Mouse (Mus musculus): ENCODE measurements around the gene Dock10. TPM values are rescaled to one million over a fixed set of nuclear protein-coding genes. Genes with fewer than 3 reads are reported as not detected.

Gene Dock10
- polyA plus RNA-seq, 1 experiment from 2014 or later = 7.1 TPM

- Histone ChIP-seq H3K4me3 (replicated peaks) (no peak overlapping the region), H3K27ac (replicated peaks) (no peak overlapping the region), H3K36me3 (no peaks in the 10 kb centered on the region), H3K4me2 (replicated peaks) (no peak overlapping the region), H3K9me3 (replicated peaks) (no peaks in the 10 kb centered on the region), H3K4me1 (no peaks in the 10 kb centered on the region), H3K9ac (no peak overlapping the region), H3K27me3 (no peaks in the 10 kb centered on the region)
- no peak for ATAC-seq (ENCODE audit: insufficient number of reproducible peaks, low FRiP score, low TSS enrichment, low read depth)
These were observed 298.9 kb downstream of the Dock10 start for GRCm38 (mm10) chr1:80459477-80459876.

GRCm38 (mm10) chr1:80453971-80454370 lies 304.4 kb downstream of the Dock10 start:
- Histone ChIP-seq H3K9me3 (replicated peaks) (no peaks in the 10 kb centered on the region), H3K4me1 (no peaks in the 10 kb centered on the region), H3K36me3 (no peaks in the 10 kb centered on the region), H3K9ac (no peak overlapping the region), H3K4me3 (replicated peaks) (no peak overlapping the region), H3K27ac (replicated peaks) (no peak overlapping the region), H3K4me2 (replicated peaks) (no peak overlapping the region), H3K27me3 (no peaks in the 10 kb centered on the region)
- 76% methylated on average over 2 of the region's 2 CpGs for WGBS
- ATAC-seq (ENCODE audit: insufficient number of reproducible peaks, low FRiP score, low TSS enrichment, low read depth) = no peak

DNA sequence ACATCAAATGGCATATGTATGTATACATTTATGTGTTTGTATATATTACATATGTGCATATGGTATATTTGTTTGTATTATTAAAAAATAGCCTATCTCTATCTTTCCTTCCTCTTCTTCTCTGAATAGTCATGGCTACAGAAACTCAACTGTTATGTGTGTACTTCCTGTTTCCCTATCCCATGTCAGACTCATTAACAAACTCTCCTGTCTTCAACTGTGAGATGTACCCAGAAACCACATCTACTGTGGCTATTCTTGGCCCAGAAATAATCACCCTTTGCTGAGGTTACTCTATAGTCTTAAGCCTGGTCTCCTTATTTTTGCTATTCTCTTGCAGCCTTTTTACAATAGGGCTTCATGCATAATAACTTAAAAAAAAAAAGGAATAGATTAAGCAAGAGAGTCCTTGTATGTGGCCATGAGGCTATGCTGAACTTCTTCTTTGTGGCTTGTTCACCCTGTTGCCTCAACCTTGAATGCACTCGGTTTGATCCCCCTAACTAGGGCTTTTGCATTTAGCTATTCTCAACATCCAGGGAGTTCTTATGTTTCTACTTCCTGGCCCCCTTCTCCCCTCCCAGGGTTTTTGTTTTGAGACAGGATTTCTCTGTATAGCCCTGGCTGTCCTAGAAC lies 306.3 kb downstream of the Dock10 start:
- no peak for ATAC-seq (ENCODE audit: insufficient number of reproducible peaks, low FRiP score, low TSS enrichment, low read depth)
- WGBS = 82% methylated on average over 1 of the region's 1 CpGs

More for the DNA sequence above, 306.3 kb downstream of the Dock10 start:
- H3K4me3 ChIP-seq (replicated peaks) = no peak overlapping the region
- H3K4me2 ChIP-seq (replicated peaks) = no peak overlapping the region
- no peaks in the 10 kb centered on the region for H3K4me1 ChIP-seq
- no peaks in the 10 kb centered on the region for H3K9me3 ChIP-seq (replicated peaks)
- no peaks in the 10 kb centered on the region for H3K36me3 ChIP-seq
- H3K27ac ChIP-seq (replicated peaks) = no peak overlapping the region
- no peaks in the 10 kb centered on the region for H3K27me3 ChIP-seq
- no peak overlapping the region for H3K9ac ChIP-seq
